In the genomic region with DNA sequence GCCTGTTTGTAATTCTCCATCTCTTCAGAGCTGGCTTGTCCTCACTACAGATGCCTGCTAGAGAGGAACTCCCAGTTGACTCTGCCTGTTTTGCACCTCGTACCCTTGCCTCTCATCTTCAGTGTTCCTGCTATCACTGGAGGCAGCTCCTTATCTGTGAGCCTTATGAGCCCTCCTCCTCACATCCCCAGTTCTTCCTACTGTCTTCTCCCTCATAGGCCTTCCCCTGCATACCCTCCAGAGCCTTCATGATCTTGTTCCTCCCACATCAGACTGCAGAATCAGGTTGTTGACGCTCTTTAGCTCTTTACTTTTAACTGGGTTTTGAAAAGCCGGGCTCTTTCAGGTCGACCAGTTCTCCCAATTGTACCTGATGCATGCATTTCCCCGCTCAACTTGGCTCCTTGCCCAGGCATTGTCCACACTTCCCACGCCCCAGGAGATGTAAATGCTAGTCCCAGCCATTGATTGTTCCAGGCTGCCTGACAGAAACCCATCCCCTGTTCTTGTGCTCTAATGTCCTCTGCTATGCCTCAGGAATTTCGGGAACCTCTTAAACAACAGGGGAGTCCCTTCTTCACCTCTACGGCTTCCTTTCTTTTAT, we compare ENCODE assay signal across 10 mouse cellular contexts. TPM values are rescaled to one million over a fixed set of nuclear protein-coding genes. Genes with fewer than 3 reads are reported as not detected.
A peak's percentile ranks its signal among the peaks of the same experiment; 100 is the strongest.
DNase-seq lines count a peak whose midpoint lies in the region; ATAC-seq and TF ChIP-seq lines count a peak whose summit lies in the region.
"Had no signal": no experiment of that assay in that cellular context is flagged by ENCODE, and none has a peak within 500 bp of the region (broad histone marks: within the 10 kb centered on the region; RNA-seq: fewer than 3 reads in every experiment).

No protein-coding gene starts in this region.

- peak overlapping the region; percentile 2; the same call in 1 of the 2 replicates for H3K27ac ChIP-seq in lung, embryonic 15.5 days
- peak overlapping the region; percentile 68 for H3K27ac ChIP-seq in lung, postnatal 0 days (ENCODE audit: low read length)
- H3K27ac ChIP-seq: embryonic facial prominence, embryonic 10.5 days; neural tube, embryonic 13.5 days had no signal

- no peak overlapping the region for H3K4me2 ChIP-seq in lung, embryonic 15.5 days
- no peak overlapping the region for H3K4me2 ChIP-seq in lung, postnatal 0 days (replicated peaks; ENCODE audit: low read depth, low read length)
- H3K4me2 ChIP-seq: neural tube, embryonic 13.5 days had no signal

- H3K27me3 ChIP-seq in lung, embryonic 15.5 days: no peaks in the 10 kb centered on the region
- H3K27me3 ChIP-seq in lung, postnatal 0 days (replicated peaks; ENCODE audit: insufficient read depth, low read length): no peaks in the 10 kb centered on the region
- H3K27me3 ChIP-seq: neural tube, embryonic 13.5 days had no signal

- peaks cover 7% of the 10 kb centered on the region for H3K4me1 ChIP-seq in lung, embryonic 15.5 days
- peaks cover 13% of the 10 kb centered on the region for H3K4me1 ChIP-seq in lung, adult 2 months (ENCODE audit: control insufficient read depth, insufficient read depth, low read length)
- H3K4me1 ChIP-seq in lung, postnatal 0 days (ENCODE audit: insufficient read depth, low read depth, low read length): peaks cover 7% of the 10 kb centered on the region

- WGBS in lung, embryonic 15.5 days: 62% methylated on average over 8 of the region's 8 CpGs
- 43% methylated on average over 8 of the region's 8 CpGs for WGBS in lung, adult 2 months
- WGBS in lung, postnatal 0 days: 51% methylated on average over 8 of the region's 8 CpGs

- intact Hi-C loops in heart, postnatal 14 days (cut with DNase I): no loop called here

- no peaks in the 10 kb centered on the region for H3K9me3 ChIP-seq in lung, embryonic 15.5 days
- H3K9me3 ChIP-seq in lung, postnatal 0 days (ENCODE audit: low read length): no peaks in the 10 kb centered on the region
- H3K9me3 ChIP-seq: embryonic facial prominence, embryonic 10.5 days; neural tube, embryonic 13.5 days had no signal

- no peak overlapping the region for H3K9ac ChIP-seq in lung, embryonic 15.5 days
- no peak overlapping the region for H3K9ac ChIP-seq in lung, postnatal 0 days (replicated peaks; ENCODE audit: low read depth)
- H3K9ac ChIP-seq: neural tube, embryonic 13.5 days had no signal

- DNase-seq in adrenal gland, postnatal 10 days: peak; percentile 42
- no peak for DNase-seq in adrenal gland, postnatal 4 days (ENCODE audit: low spot score in 2 of 2)
- DNase-seq in lung, adult 2 months: no peak
- DNase-seq in heart, postnatal 14 days: peak; percentile 60 to 63
- peak; percentile 64 for DNase-seq in lung, postnatal 0 days (ENCODE audit: low spot score)
- DNase-seq in layer of hippocampus, postnatal 14 days (ENCODE audit: low spot score in 2 of 2): no peak
- DNase-seq in adrenal gland, adult 8-10 months: no peak

- no peak overlapping the region for H3K4me3 ChIP-seq in lung, embryonic 15.5 days
- H3K4me3 ChIP-seq in lung, adult 2 months (replicated peaks; ENCODE audit: extremely low read depth, low read depth, low read length): no peak overlapping the region
- H3K4me3 ChIP-seq in lung, postnatal 0 days (ENCODE audit: low read depth, low read length): no peak overlapping the region
- H3K4me3 ChIP-seq: embryonic facial prominence, embryonic 10.5 days; neural tube, embryonic 13.5 days had no signal

- no peak for ATAC-seq in lung, embryonic 15.5 days (ENCODE audit: borderline replicate concordance, extremely low read depth, low FRiP score, low TSS enrichment)
- peak; percentile 46 for ATAC-seq in lung, postnatal 0 days

- TF ChIP-seq CTCF in lung, adult 2 months (IDR thresholded peaks at IDR 0.05; ENCODE audit: insufficient read depth, low read length): no peak
- TF ChIP-seq CTCF in lung, postnatal 0 days (IDR thresholded peaks at IDR 0.05): no peak

- TF ChIP-seq POLR2A in lung, adult 2 months (IDR thresholded peaks at IDR 0.05; ENCODE audit: borderline replicate concordance, extremely low read depth, low read depth, low read length): no peak

- 0 out of 2 replicates have a peak, but pooled peaks have one; percentile 13 for TF ChIP-seq EP300 in lung, postnatal 0 days (IDR thresholded peaks at IDR 0.05)

- no peaks in the 10 kb centered on the region for H3K36me3 ChIP-seq in lung, embryonic 15.5 days
- H3K36me3 ChIP-seq in lung, postnatal 0 days (ENCODE audit: insufficient read depth, low read length): no peaks in the 10 kb centered on the region
- H3K36me3 ChIP-seq: neural tube, embryonic 13.5 days had no signal

RNA-seq across cellular contexts. Expression of a gene that starts 56.2 kb away (rescaled TPM):
- 10 to 100 TPM; 24.1 to 25.5 TPM for total RNA-seq in adrenal gland, postnatal 10 days (2021)
- total RNA-seq in adrenal gland, postnatal 4 days (2021): 10 to 100 TPM; 32.9 to 36.5 TPM
- polyA plus RNA-seq in lung, embryonic 15.5 days (2015; fragmentation: Nextera tagmentation; extraction: Ambion mirVana): 8.2 and 10.6 TPM in 2 replicates
- 11.8 and 15.1 TPM in 2 replicates for polyA plus RNA-seq in lung, adult 2 months (2012; rRNA removed)
- total RNA-seq in heart, postnatal 14 days (2021): 10 to 100 TPM; 11.9 to 14.7 TPM
- 10.1 and 13.4 TPM in 2 replicates for polyA plus RNA-seq in lung, postnatal 0 days (2015; fragmentation: Nextera tagmentation; extraction: Ambion mirVana)
- total RNA-seq in layer of hippocampus, postnatal 14 days (2021): 10 to 100 TPM; 49.2 to 52.8 TPM
- 10 to 100 TPM; 30.3 to 36.2 (median 32.6) TPM for total RNA-seq in adrenal gland, adult 8-10 months (2022)

Comparison
In these comparisons a context has a peak if more than half of its experiments do, and no peak if none do; other contexts are left out.
1. DNase-seq: peak in adrenal gland, postnatal 10 days (single experiment), heart, postnatal 14 days (2 of 2) and lung, postnatal 0 days (single experiment); none in adrenal gland, postnatal 4 days (0 of 2), lung, adult 2 months (single experiment), layer of hippocampus, postnatal 14 days (0 of 2) and adrenal gland, adult 8-10 months (single experiment).